Mouse (Mus musculus) stomach, embryonic 14.5 days (tissue): ENCODE measurements at regions not wholly inside any gene's neighbourhood (a gene's known extent, or its start where the extent isn't known, plus 50 kb on each side); places are given as distances from the start of the nearest gene placed in this dataset.

ENCODE experiments used
- ATAC-seq: fragments of 200-750 bp; cut with Nextera tagmentation; 2 replicates; pipeline ENCODE4 v1.8.0; 2017; ENCODE audit warnings: low read depth, moderate TSS enrichment; ENCODE audit not compliant: insufficient number of reproducible peaks, insufficient read depth, low FRiP score
- H3K27ac ChIP-seq: fragments of 300-500 bp; sonication (generic); 2 replicates; pipeline ENCODE4 v1.5.1; 2014; ENCODE audit warnings: mild to moderate bottlenecking, low read length, moderate library complexity, mixed read lengths
- H3K27me3 ChIP-seq: fragments of 300-500 bp; sonication (generic); 2 replicates; pipeline ENCODE4 v1.6.1; 2014; ENCODE audit warnings: low read length, control low read depth, mixed read lengths; ENCODE audit not compliant: control insufficient read depth, insufficient read depth
- H3K36me3 ChIP-seq: fragments of 300-500 bp; sonication (generic); 2 replicates; pipeline ENCODE4 v1.6.1; 2014; ENCODE audit warnings: mild to moderate bottlenecking, control low read depth, low read length, moderate library complexity, mixed read lengths; ENCODE audit not compliant: control insufficient read depth, insufficient read depth
- H3K4me1 ChIP-seq: fragments of 300-500 bp; sonication (generic); 2 replicates; pipeline ENCODE4 v1.6.1; 2014; ENCODE audit warnings: low read length, control low read depth, mixed read lengths; ENCODE audit not compliant: control insufficient read depth, insufficient read depth
- H3K4me2 ChIP-seq: fragments of 300-500 bp; sonication (generic); replicated peaks from 2 replicates; pipeline ENCODE4 v1.6.1; 2014; ENCODE audit warnings: low read depth, low read length, control low read depth
- H3K4me3 ChIP-seq: fragments of 300-500 bp; sonication (generic); 2 replicates; pipeline ENCODE4 v1.5.1; 2014; ENCODE audit warnings: low read depth, low read length, control low read depth
- H3K9ac ChIP-seq: fragments of 300-500 bp; sonication (generic); replicated peaks from 2 replicates; pipeline ENCODE4 v1.6.1; 2014; ENCODE audit warnings: low read depth, mild to moderate bottlenecking, control low read depth, low read length, moderate library complexity, mixed read lengths
- H3K9me3 ChIP-seq: fragments of 300-500 bp; sonication (generic); 2 replicates; pipeline ENCODE4 v1.6.1; 2016; ENCODE audit warnings: low read depth, low read length, control low read depth; ENCODE audit not compliant: control insufficient read depth
- WGBS: fragments of 180-500 bp; shearing (Covaris S2); extraction: QIAGEN DNeasy Blood & Tissue Kit; methylation state at CpG from one replicate; pipeline ENCODE4 v1.1.7; 2014; 5-methylcytosine and 5-hydroxymethylcytosine counted together

- Histone ChIP-seq H3K4me3 (no peak overlapping the region), H3K4me1 (peaks cover 20% of the 10 kb centered on the region; the same call in 1 of the 2 replicates), H3K27ac (no peak overlapping the region), H3K9me3 (no peaks in the 10 kb centered on the region), H3K27me3 (no peaks in the 10 kb centered on the region), H3K4me2 (no peak overlapping the region), H3K9ac (no peak overlapping the region), H3K36me3 (no peaks in the 10 kb centered on the region)
- 80% methylated on average over 5 of the region's 5 CpGs for WGBS
- ATAC-seq: no peak
Measured at GRCm38 (mm10) chr3:149090103-149090502, 99.7 kb upstream of the Adgrl2 start.

DNA sequence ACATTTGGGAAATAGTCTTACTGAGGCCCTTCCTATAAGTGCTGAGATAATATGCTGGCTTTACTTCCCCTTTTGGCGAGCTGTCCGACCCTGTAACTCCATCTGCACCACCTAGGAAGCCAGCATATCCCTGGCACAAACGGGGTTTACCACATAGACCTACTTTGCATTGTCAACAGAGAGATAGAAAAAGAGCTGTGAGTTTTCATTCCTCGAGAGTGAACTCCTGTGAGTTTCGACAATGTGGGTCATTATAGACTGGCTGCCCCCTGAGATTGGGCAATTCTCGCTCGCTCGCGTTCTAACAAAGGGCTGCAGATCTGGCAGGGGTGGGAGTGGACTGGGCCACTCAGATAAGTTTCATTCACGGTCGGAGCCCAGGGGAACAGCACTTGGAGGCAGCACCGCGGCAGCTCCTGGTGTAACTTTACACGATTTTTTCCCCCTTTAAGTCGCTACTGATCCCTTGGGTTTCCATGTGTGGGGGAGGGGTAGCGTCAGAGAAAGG lies 98.3 kb upstream of the Adgrl2 start:
- Histone ChIP-seq H3K27ac (no peak overlapping the region), H3K4me2 (peak overlapping the region; percentile 40), H3K4me3 (no peak overlapping the region; the same call in 1 of the 2 replicates), H3K27me3 (no peaks in the 10 kb centered on the region), H3K9me3 (no peaks in the 10 kb centered on the region), H3K36me3 (no peaks in the 10 kb centered on the region), H3K4me1 (peaks cover 24% of the 10 kb centered on the region), H3K9ac (no peak overlapping the region)
- WGBS: 16% methylated on average over 16 of the region's 16 CpGs
- ATAC-seq: peak; percentile 46; the same call in 1 of the 2 replicates

DNA sequence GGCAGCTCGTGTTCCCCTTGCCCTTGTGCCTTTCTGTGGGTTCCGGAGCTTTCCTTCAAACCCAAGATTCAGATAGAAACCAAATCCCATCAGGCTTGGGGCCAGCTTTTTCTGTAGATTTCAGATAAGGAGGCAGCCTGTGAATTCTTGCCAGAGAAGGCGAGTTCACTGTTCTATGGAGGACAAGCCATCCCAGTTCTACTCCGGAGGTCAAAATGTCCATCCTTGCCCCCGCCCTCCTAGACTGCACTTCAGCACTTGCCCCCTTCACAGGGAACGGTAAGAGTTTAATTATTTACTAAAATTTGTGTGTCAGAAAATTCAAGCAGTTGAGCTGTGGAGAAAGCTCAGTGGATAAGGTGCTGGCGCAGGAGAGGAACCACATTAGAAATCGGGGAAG lies 97.1 kb upstream of the Adgrl2 start:
- Histone ChIP-seq H3K4me2 (no peak overlapping the region), H3K4me3 (no peak overlapping the region), H3K27ac (no peak overlapping the region), H3K27me3 (no peaks in the 10 kb centered on the region), H3K36me3 (no peaks in the 10 kb centered on the region), H3K9me3 (no peaks in the 10 kb centered on the region), H3K9ac (no peak overlapping the region), H3K4me1 (peaks cover 25% of the 10 kb centered on the region)
- 66% methylated on average over 8 of the region's 8 CpGs for WGBS
- ATAC-seq: peak; percentile 35; the same call in 1 of the 2 replicates

GRCm38 (mm10) chr3:149086704-149087103 lies 96.3 kb upstream of the Adgrl2 start:
- no peaks in the 10 kb centered on the region for H3K9me3 ChIP-seq
- no peaks in the 10 kb centered on the region for H3K36me3 ChIP-seq
- H3K27ac ChIP-seq: no peak overlapping the region
- no peak overlapping the region for H3K4me2 ChIP-seq
- no peak for ATAC-seq
- H3K9ac ChIP-seq: no peak overlapping the region
- 26% methylated on average over 5 of the region's 5 CpGs for WGBS
- no peaks in the 10 kb centered on the region for H3K27me3 ChIP-seq
- no peak overlapping the region for H3K4me3 ChIP-seq
- H3K4me1 ChIP-seq: peaks cover 18% of the 10 kb centered on the region

DNA sequence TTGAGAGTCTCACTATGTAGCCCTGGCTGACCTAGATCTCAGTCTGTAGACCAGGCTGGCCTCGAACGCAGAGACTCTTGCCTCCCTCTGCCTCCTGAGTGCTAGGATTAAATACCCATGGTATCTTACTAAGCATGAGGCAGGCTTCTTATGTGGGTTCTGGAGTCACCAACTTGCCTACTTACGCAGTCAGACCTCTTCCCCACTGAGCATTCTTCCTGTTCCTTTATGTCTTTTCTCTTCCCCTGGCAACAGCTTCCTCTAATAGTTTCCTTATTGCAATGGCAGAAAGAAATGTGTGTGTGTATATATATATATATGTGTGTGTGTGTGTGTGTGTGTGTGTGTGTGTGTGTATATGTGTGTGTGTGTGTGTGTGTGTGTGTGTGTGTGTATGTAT lies 95.7 kb upstream of the Adgrl2 start:
- H3K9ac ChIP-seq: no peak overlapping the region
- H3K4me1 ChIP-seq: peaks cover 17% of the 10 kb centered on the region
- no peaks in the 10 kb centered on the region for H3K9me3 ChIP-seq
- no peak overlapping the region for H3K27ac ChIP-seq
- H3K4me3 ChIP-seq: no peak overlapping the region
- 89% methylated on average over 3 of the region's 3 CpGs for WGBS
- no peak for ATAC-seq
- H3K36me3 ChIP-seq: no peaks in the 10 kb centered on the region
- H3K27me3 ChIP-seq: no peaks in the 10 kb centered on the region
- H3K4me2 ChIP-seq: no peak overlapping the region

DNA sequence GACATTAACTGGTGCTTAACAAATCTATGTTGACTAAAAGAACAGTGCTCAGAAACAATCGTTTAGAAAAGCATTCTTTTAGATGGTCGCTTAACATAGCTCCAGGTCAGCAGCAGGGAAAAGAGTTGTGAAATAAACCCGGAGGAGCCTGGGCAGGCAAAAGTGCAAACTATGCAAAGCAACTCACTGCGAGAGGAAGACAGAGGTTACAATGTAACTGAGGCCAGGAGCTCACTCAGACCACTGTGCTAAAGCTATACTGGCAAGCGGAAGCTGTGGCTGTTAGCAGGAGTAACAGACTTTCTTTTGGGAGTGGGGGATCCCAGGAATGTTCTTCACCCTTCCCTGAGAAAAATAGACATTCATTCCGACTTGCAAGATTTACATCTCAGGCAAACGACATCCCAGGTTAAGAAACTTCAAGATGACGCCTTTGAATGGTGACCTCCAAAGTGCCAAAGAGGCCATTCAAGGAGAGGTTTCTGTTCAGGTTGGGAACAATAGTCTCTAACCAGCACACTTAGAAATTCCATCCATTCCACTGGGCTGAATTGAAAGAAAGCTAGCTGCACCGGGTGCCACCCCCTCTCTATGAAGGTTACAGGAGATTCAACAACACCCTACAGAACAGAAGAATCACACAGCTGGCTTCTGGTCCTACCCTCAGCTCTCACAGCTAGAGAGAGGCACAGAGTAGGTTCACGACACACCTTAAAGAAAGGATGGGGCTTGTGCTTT lies 94.7 kb upstream of the Adgrl2 start:
- H3K36me3 ChIP-seq: no peaks in the 10 kb centered on the region
- no peaks in the 10 kb centered on the region for H3K27me3 ChIP-seq
- H3K4me3 ChIP-seq: no peak overlapping the region
- no peak for ATAC-seq
- peaks cover 17% of the 10 kb centered on the region for H3K4me1 ChIP-seq
- no peak overlapping the region for H3K27ac ChIP-seq
- H3K9me3 ChIP-seq: no peaks in the 10 kb centered on the region
- WGBS: 50% methylated on average over 10 of the region's 10 CpGs
- no peak overlapping the region for H3K9ac ChIP-seq
- H3K4me2 ChIP-seq: no peak overlapping the region

- Histone ChIP-seq H3K27me3 (no peaks in the 10 kb centered on the region), H3K9me3 (no peaks in the 10 kb centered on the region), H3K27ac (no peak overlapping the region), H3K36me3 (no peaks in the 10 kb centered on the region), H3K4me3 (no peak overlapping the region), H3K9ac (no peak overlapping the region), H3K4me1 (peaks cover 9% of the 10 kb centered on the region), H3K4me2 (peak overlapping the region; percentile 20; the same call in 1 of the 2 replicates)
- ATAC-seq: no peak
- 37% methylated on average over 11 of the region's 11 CpGs for WGBS
Measured at GRCm38 (mm10) chr3:149083391-149083790, 93.0 kb upstream of the Adgrl2 start.

- Histone ChIP-seq H3K9ac (no peak overlapping the region), H3K9me3 (no peaks in the 10 kb centered on the region), H3K4me3 (no peak overlapping the region), H3K27me3 (no peaks in the 10 kb centered on the region), H3K36me3 (no peaks in the 10 kb centered on the region), H3K4me1 (peaks cover 3% of the 10 kb centered on the region; the same call in 1 of the 2 replicates), H3K27ac (no peak overlapping the region), H3K4me2 (no peak overlapping the region)
- 46% methylated on average over 4 of the region's 4 CpGs for WGBS
- no peak for ATAC-seq
Measured at GRCm38 (mm10) chr3:149078881-149079280, 88.5 kb upstream of the Adgrl2 start.
